Comparison of ENCODE assay signal across 8 mouse cellular contexts in genomic region chr9:120602172-120602838, GRCm38 (mm10). TPM values are rescaled to one million over a fixed set of nuclear protein-coding genes. Genes with fewer than 3 reads are reported as not detected.
DNase-seq lines count a peak whose midpoint lies in the region; ATAC-seq and TF ChIP-seq lines count a peak whose summit lies in the region.

No protein-coding gene starts in this region.

- no peak for TF ChIP-seq POLR2A in lung, adult 2 months (IDR thresholded peaks at IDR 0.05; ENCODE audit: borderline replicate concordance, extremely low read depth, low read depth, low read length)
- TF ChIP-seq POLR2A in small intestine, adult 2 months (IDR thresholded peaks at IDR 0.05; ENCODE audit: low read depth, low read length), result no peak

- H3K36me3 ChIP-seq in intestine, postnatal 0 days (ENCODE audit: control insufficient read depth, insufficient read depth), result no peaks in the 10 kb centered on the region
- no peaks in the 10 kb centered on the region for H3K36me3 ChIP-seq in small intestine, adult 2 months (ENCODE audit: control insufficient read depth, insufficient read depth, low read length)

- H3K9ac ChIP-seq in intestine, postnatal 0 days (ENCODE audit: low read depth, low read length), result no peak overlapping the region

- peak overlapping the region; percentile 29; the same call in 1 of the 2 replicates for H3K4me3 ChIP-seq in intestine, postnatal 0 days (ENCODE audit: low read depth, low read length)
- peak overlapping the region; percentile 6 for H3K4me3 ChIP-seq in lung, adult 2 months (replicated peaks; ENCODE audit: extremely low read depth, low read depth, low read length)
- H3K4me3 ChIP-seq in small intestine, adult 2 months (ENCODE audit: low read depth, low read length), result peak overlapping the region; percentile 52

- peak overlapping the region; percentile 65 for H3K4me2 ChIP-seq in intestine, postnatal 0 days (replicated peaks; ENCODE audit: low read depth)

- ATAC-seq in intestine, postnatal 0 days, result peak; percentile 69
- ATAC-seq in megakaryocyte-erythroid progenitor cell, adult 5-6 weeks (replicated peaks; ENCODE audit: low FRiP score, low TSS enrichment, poor library complexity, severe bottlenecking), result no peak; the same call in 1 of the 2 replicates

- TF ChIP-seq CTCF in intestine, postnatal 0 days (IDR thresholded peaks at IDR 0.05; ENCODE audit: low read depth), result no peak
- no peak for TF ChIP-seq CTCF in lung, adult 2 months (IDR thresholded peaks at IDR 0.05; ENCODE audit: insufficient read depth, low read length)
- TF ChIP-seq CTCF in small intestine, adult 2 months (IDR thresholded peaks at IDR 0.05; ENCODE audit: extremely low read depth, insufficient read length, insufficient replicate concordance, low read depth, low read length), result no peak

- H3K27me3 ChIP-seq in intestine, postnatal 0 days (replicated peaks; ENCODE audit: control insufficient read depth, insufficient read depth, low read length), result no peaks in the 10 kb centered on the region
- H3K27me3 ChIP-seq in small intestine, adult 2 months (ENCODE audit: control insufficient read depth, insufficient read depth, low read length), result no peaks in the 10 kb centered on the region

- WGBS in intestine, postnatal 0 days, result 37% methylated on average over 17 of the region's 17 CpGs
- WGBS in lung, adult 2 months, result 50% methylated on average over 17 of the region's 17 CpGs
- 42% methylated on average over 17 of the region's 17 CpGs for WGBS in small intestine, adult 2 months

- DNase-seq in kidney, adult 11 months, result peak; percentile 23
- DNase-seq in kidney, adult 18-20 months, result no peak
- peak; percentile 35 for DNase-seq in cerebellum, adult 11 months
- DNase-seq in gastrocnemius, postnatal 14 days, result peak; percentile 38
- no peak for DNase-seq in lung, adult 2 months

- H3K27ac ChIP-seq in intestine, postnatal 0 days (ENCODE audit: low read depth, low read length), result 0 out of 2 replicates have a peak overlapping the region, but pooled peaks have one; percentile 50
- H3K27ac ChIP-seq in small intestine, adult 2 months (ENCODE audit: insufficient read depth, low read depth, low read length), result no peak overlapping the region

- peaks cover 2% of the 10 kb centered on the region; the same call in 1 of the 2 replicates for H3K9me3 ChIP-seq in intestine, postnatal 0 days (ENCODE audit: control insufficient read depth)

- intact Hi-C loops in gastrocnemius, postnatal 14 days (cut with DNase I; ENCODE audit: low total_unique reads), result loop anchor here (5.0 to 10.0 kb wide), 2 partner anchors 332 to 640 kb away; no protein-coding TSS in a partner anchor

- H3K4me1 ChIP-seq in intestine, postnatal 0 days (replicated peaks; ENCODE audit: control insufficient read depth, insufficient read depth, low read length), result no peaks in the 10 kb centered on the region
- H3K4me1 ChIP-seq in lung, adult 2 months (ENCODE audit: control insufficient read depth, insufficient read depth, low read length), result peaks cover 4% of the 10 kb centered on the region
- H3K4me1 ChIP-seq in small intestine, adult 2 months (ENCODE audit: control insufficient read depth, insufficient read depth, insufficient read length, low read length), result peaks cover 3% of the 10 kb centered on the region; the same call in 1 of the 2 replicates

RNA-seq across cellular contexts. Expression of gene Rpl14, which starts 31.1 kb away (rescaled TPM):
- total RNA-seq in gastrocnemius, postnatal 14 days (2021), result 100 to 1,000 TPM; 386 to 432 TPM
- polyA plus RNA-seq in intestine, postnatal 0 days (2015; fragmentation: Nextera tagmentation; extraction: Ambion mirVana), result 500 and 505 TPM in 2 replicates
- 319 and 344 TPM in 2 replicates for polyA plus RNA-seq in lung, adult 2 months (2012; rRNA removed)
- 90.3 and 246 TPM in 2 replicates for polyA plus RNA-seq in small intestine, adult 2 months (2012; rRNA removed)
- 2,590 and 2,648 TPM in 2 replicates for total RNA-seq in megakaryocyte-erythroid progenitor cell, adult 5-6 weeks (2014; fragmentation: Nextera tagmentation)
- 3,531 and 3,679 TPM in 2 replicates for total RNA-seq in megakaryocyte-erythroid progenitor cell, adult 5-6 weeks (2017)

Comparison
In these comparisons a context has a peak if more than half of its experiments do, and no peak if none do; other contexts are left out.
1. DNase-seq: peak in kidney, adult 11 months (single experiment), cerebellum, adult 11 months (single experiment) and gastrocnemius, postnatal 14 days (single experiment); none in kidney, adult 18-20 months (single experiment) and lung, adult 2 months (single experiment).
2. Peak in every context shown above with its lines, with median percentiles within 50 percentile points of each other: H3K4me3 ChIP-seq.